Mouse (Mus musculus): ENCODE measurements around the gene Rexo1. TPM values are rescaled to one million over a fixed set of nuclear protein-coding genes. Genes with fewer than 3 reads are reported as not detected.

Rexo1 gene
- total and polyA plus RNA-seq, 2 experiments from 2014 or later = 27.6 to 51.0 TPM

GRCm38 (mm10) chr10:80576351-80577194, 15.2 kb upstream of the Rexo1 start:
- no peak for TF ChIP-seq CTCF (IDR thresholded peaks at IDR 0.05; ENCODE audit: low read depth)
- Histone ChIP-seq H3K9me3 (ENCODE audit: low read length) (no peaks in the 10 kb centered on the region), H3K4me1 (ENCODE audit: insufficient read depth, low read length) (peaks cover 31% of the 10 kb centered on the region), H3K9ac (replicated peaks; ENCODE audit: low read length) (peak overlapping the region; percentile 84), H3K36me3 (ENCODE audit: insufficient read depth, low read length) (no peaks in the 10 kb centered on the region), H3K4me2 (ENCODE audit: low read depth, low read length) (peak overlapping the region; percentile 90), H3K27me3 (ENCODE audit: insufficient read depth, low read length) (no peaks in the 10 kb centered on the region), H3K27ac (peak overlapping the region; percentile 86), H3K4me3 (ENCODE audit: low read length) (peak overlapping the region; percentile 80)
- DNase-seq (ENCODE audit: low spot score) (peak; percentile 62), ATAC-seq (no peak)
- WGBS = under 1% methylated on average over 64 of the region's 96 CpGs

- Histone ChIP-seq H3K36me3 (ENCODE audit: insufficient read depth, low read length) (no peaks in the 10 kb centered on the region), H3K27ac (no peak overlapping the region), H3K4me1 (ENCODE audit: insufficient read depth, low read length) (peaks cover 37% of the 10 kb centered on the region), H3K4me3 (ENCODE audit: low read length) (peak overlapping the region; percentile 80), H3K27me3 (ENCODE audit: insufficient read depth, low read length) (no peaks in the 10 kb centered on the region), H3K4me2 (ENCODE audit: low read depth, low read length) (peak overlapping the region; percentile 90), H3K9ac (replicated peaks; ENCODE audit: low read length) (peak overlapping the region; percentile 84), H3K9me3 (ENCODE audit: low read length) (no peaks in the 10 kb centered on the region)
- 15% methylated on average over 17 of the region's 17 CpGs for WGBS
- ATAC-seq (no peak), DNase-seq (ENCODE audit: low spot score) (no peak)
- no peak for TF ChIP-seq CTCF (IDR thresholded peaks at IDR 0.05; ENCODE audit: low read depth)
These were observed 14.6 kb upstream of the Rexo1 start for GRCm38 (mm10) chr10:80575925-80576324.

GRCm38 (mm10) chr10:80574896-80575295, 13.5 kb upstream of the Rexo1 start:
- no peak for TF ChIP-seq CTCF (IDR thresholded peaks at IDR 0.05; ENCODE audit: low read depth)
- Histone ChIP-seq H3K9ac (replicated peaks; ENCODE audit: low read length) (no peak overlapping the region), H3K4me1 (ENCODE audit: insufficient read depth, low read length) (peaks cover 42% of the 10 kb centered on the region), H3K9me3 (ENCODE audit: low read length) (no peaks in the 10 kb centered on the region), H3K27me3 (ENCODE audit: insufficient read depth, low read length) (no peaks in the 10 kb centered on the region), H3K4me2 (ENCODE audit: low read depth, low read length) (0 out of 2 replicates have a peak overlapping the region, but pooled peaks have one; percentile 90), H3K27ac (no peak overlapping the region), H3K4me3 (ENCODE audit: low read length) (no peak overlapping the region), H3K36me3 (ENCODE audit: insufficient read depth, low read length) (no peaks in the 10 kb centered on the region)
- ATAC-seq = no peak
- 73% methylated on average over 3 of the region's 3 CpGs for WGBS
- no peak for DNase-seq (ENCODE audit: low spot score)

GRCm38 (mm10) chr10:80573944-80574343, 12.6 kb upstream of the Rexo1 start:
- Histone ChIP-seq H3K4me2 (ENCODE audit: low read depth, low read length) (no peak overlapping the region), H3K4me1 (ENCODE audit: insufficient read depth, low read length) (peaks cover 40% of the 10 kb centered on the region)
- no peak for ATAC-seq

GRCm38 (mm10) chr10:80572477-80572876, 11.1 kb upstream of the Rexo1 start:
- no peak overlapping the region for H3K4me3 ChIP-seq (ENCODE audit: low read length)
- TF ChIP-seq CTCF (IDR thresholded peaks at IDR 0.05; ENCODE audit: low read depth) = no peak
- H3K4me1 ChIP-seq (ENCODE audit: insufficient read depth, low read length) = peaks cover 30% of the 10 kb centered on the region
- H3K9ac ChIP-seq (replicated peaks; ENCODE audit: low read length) = no peak overlapping the region
- 71% methylated on average over 2 of the region's 2 CpGs for WGBS
- ATAC-seq (no peak), DNase-seq (ENCODE audit: low spot score) (no peak)
- peaks cover 6% of the 10 kb centered on the region; the same call in 1 of the 2 replicates for H3K36me3 ChIP-seq (ENCODE audit: insufficient read depth, low read length)
- H3K9me3 ChIP-seq (ENCODE audit: low read length) = no peaks in the 10 kb centered on the region
- no peak overlapping the region for H3K27ac ChIP-seq
- no peaks in the 10 kb centered on the region for H3K27me3 ChIP-seq (ENCODE audit: insufficient read depth, low read length)
- H3K4me2 ChIP-seq (ENCODE audit: low read depth, low read length) = no peak overlapping the region

More at GRCm38 (mm10) chr10:80573944-80574343, 12.6 kb upstream of the Rexo1 start:
- Histone ChIP-seq H3K27me3 (ENCODE audit: insufficient read depth, low read length) (no peaks in the 10 kb centered on the region), H3K9ac (replicated peaks; ENCODE audit: low read length) (peak overlapping the region; percentile 28; the same call in 1 of the 2 replicates), H3K27ac (no peak overlapping the region), H3K4me3 (ENCODE audit: low read length) (no peak overlapping the region), H3K36me3 (ENCODE audit: insufficient read depth, low read length) (no peaks in the 10 kb centered on the region), H3K9me3 (ENCODE audit: low read length) (no peaks in the 10 kb centered on the region)
- no peak for TF ChIP-seq CTCF (IDR thresholded peaks at IDR 0.05; ENCODE audit: low read depth)
- DNase-seq (ENCODE audit: low spot score) = peak; percentile 59
- WGBS = 44% methylated on average over 9 of the region's 9 CpGs

GRCm38 (mm10) chr10:80570871-80571836, 9.8 kb upstream of the Rexo1 start:
- no peak for TF ChIP-seq CTCF (IDR thresholded peaks at IDR 0.05; ENCODE audit: low read depth)
- H3K4me1 ChIP-seq (ENCODE audit: insufficient read depth, low read length) = peaks cover 33% of the 10 kb centered on the region
- ATAC-seq (peak; percentile 66), DNase-seq (ENCODE audit: low spot score) (peak; percentile 72)
- WGBS = 18% methylated on average over 28 of the region's 30 CpGs
- H3K27me3 ChIP-seq (ENCODE audit: insufficient read depth, low read length) = no peaks in the 10 kb centered on the region
- peak overlapping the region; percentile 62 for H3K27ac ChIP-seq
- no peaks in the 10 kb centered on the region for H3K9me3 ChIP-seq (ENCODE audit: low read length)
- H3K36me3 ChIP-seq (ENCODE audit: insufficient read depth, low read length) = peaks cover 6% of the 10 kb centered on the region; the same call in 1 of the 2 replicates
- peak overlapping the region; percentile 35; the same call in 1 of the 2 replicates for H3K9ac ChIP-seq (replicated peaks; ENCODE audit: low read length)
- H3K4me3 ChIP-seq (ENCODE audit: low read length) = peak overlapping the region; percentile 11
- peak overlapping the region; percentile 47 for H3K4me2 ChIP-seq (ENCODE audit: low read depth, low read length)
